Mouse (Mus musculus): Measurements from ENCODE around the gene March6. TPM values are rescaled to one million over a fixed set of nuclear protein-coding genes. Genes with fewer than 3 reads are reported as not detected.

March6 gene
- polyA plus RNA-seq, 1 experiment from 2014 or later = 22.0 TPM

Other genes with a start within 250 kb of the March6 start
- 0.50 and 0.60 TPM in 2 replicates for gene Ankrd33b, start 163.3 kb downstream of the March6 start, polyA plus RNA-seq (2016; fragmentation: Nextera tagmentation; extraction: Ambion mirVana)
- gene Ropn1l, start 77.3 kb downstream of the March6 start, polyA plus RNA-seq (2016; fragmentation: Nextera tagmentation; extraction: Ambion mirVana) = 1.8 and 2.4 TPM in 2 replicates
- 2.5 and 3.6 TPM in 2 replicates for gene Cmbl, start 34.3 kb upstream of the March6 start, polyA plus RNA-seq (2016; fragmentation: Nextera tagmentation; extraction: Ambion mirVana)
- gene Cct5, start 70.8 kb upstream of the March6 start, polyA plus RNA-seq (2016; fragmentation: Nextera tagmentation; extraction: Ambion mirVana) = 472 and 504 TPM in 2 replicates
- 10.0 and 10.6 TPM in 2 replicates for gene Fam173b, start 70.8 kb upstream of the March6 start, polyA plus RNA-seq (2016; fragmentation: Nextera tagmentation; extraction: Ambion mirVana)